Mouse (Mus musculus) kidney, postnatal 0 days (tissue): ENCODE results near the gene Ppp3ca. TPM values are rescaled to one million over a fixed set of nuclear protein-coding genes. Genes with fewer than 3 reads are reported as not detected.

Source experiments
- ATAC-seq: fragments of 200-750 bp; cut with Nextera tagmentation; replicated peaks from 2 replicates; pipeline ENCODE4 v1.8.0; 2017; ENCODE audit warnings: low read depth, moderate number of reproducible peaks, moderate TSS enrichment, moderate library complexity; ENCODE audit not compliant: low FRiP score
- DNase-seq: peaks from one replicate; pipeline ENCODE4 v3.0.0-alpha.2; 2016; ENCODE audit warnings: low spot score
- H3K27ac ChIP-seq: fragments of 300-500 bp; sonication (generic); 2 replicates; pipeline ENCODE4 v1.5.1; 2014; ENCODE audit warnings: mild to moderate bottlenecking
- H3K27me3 ChIP-seq: fragments of 300-500 bp; sonication (generic); 2 replicates; pipeline ENCODE4 v1.6.1; 2014; ENCODE audit warnings: low read length, mixed read lengths; ENCODE audit not compliant: insufficient read depth
- H3K36me3 ChIP-seq: fragments of 300-500 bp; sonication (generic); 2 replicates; pipeline ENCODE4 v1.6.1; 2014; ENCODE audit warnings: low read length, mixed read lengths; ENCODE audit not compliant: insufficient read depth
- H3K4me1 ChIP-seq: fragments of 300-500 bp; sonication (generic); replicated peaks from 2 replicates; pipeline ENCODE4 v1.6.1; 2014; ENCODE audit warnings: antibody characterized with exemption, low read length, mixed read lengths; ENCODE audit not compliant: insufficient read depth
- H3K4me2 ChIP-seq: fragments of 300-500 bp; sonication (generic); 2 replicates; pipeline ENCODE4 v1.6.1; 2014; ENCODE audit warnings: mild to moderate bottlenecking, low read length, moderate library complexity, mixed read lengths
- H3K4me3 ChIP-seq: fragments of 300-500 bp; sonication (generic); replicated peaks from 2 replicates; pipeline ENCODE4 v1.5.1; 2014; ENCODE audit warnings: low read depth, low read length
- H3K9ac ChIP-seq: fragments of 300-500 bp; sonication (generic); 2 replicates; pipeline ENCODE4 v1.6.1; 2014; ENCODE audit warnings: low read depth, low read length
- H3K9me3 ChIP-seq: fragments of 300-500 bp; sonication (generic); replicated peaks from 2 replicates; pipeline ENCODE4 v1.6.1; 2016; ENCODE audit warnings: low read length, inconsistent platforms, mixed read lengths
- CTCF ChIP-seq: IDR thresholded peaks from 2 replicates; pipeline ENCODE4 v1.5.1; 2016; ENCODE audit warnings: antibody characterized with exemption, low read depth, mild to moderate bottlenecking, moderate library complexity
- WGBS: fragments of 180-500 bp; shearing (Covaris S2); extraction: QIAGEN DNeasy Blood & Tissue Kit; methylation state at CpG from one replicate; pipeline ENCODE4 v1.1.7; 2014; 5-methylcytosine and 5-hydroxymethylcytosine counted together
- polyA plus RNA-seq: library from polyadenylated mRNA; unstranded; fragments of >200 nt; fragmentation: Nextera tagmentation; extraction: Ambion mirVana; gene quantifications from 2 replicates; pipeline ENCODE4 v1.2.1, GENCODE M21; 2015

Gene Ppp3ca
- polyA plus RNA-seq, 1 experiment from 2014 or later, result 66.1 TPM

- Histone ChIP-seq H3K36me3 (0 out of 2 replicates have a peak, but pooled peaks cover 4% of the 10 kb centered on the region), H3K4me2 (no peak overlapping the region), H3K9me3 (no peaks in the 10 kb centered on the region), H3K9ac (no peak overlapping the region), H3K4me3 (no peak overlapping the region), H3K4me1 (no peaks in the 10 kb centered on the region), H3K27me3 (no peaks in the 10 kb centered on the region), H3K27ac (no peak overlapping the region)
- no peak for TF ChIP-seq CTCF
- ATAC-seq (no peak), DNase-seq (no peak)
- 62% methylated on average over 4 of the region's 4 CpGs for WGBS
These were observed 226.4 kb downstream of the Ppp3ca start for GRCm38 (mm10) chr3:136896276-136896675.

DNA sequence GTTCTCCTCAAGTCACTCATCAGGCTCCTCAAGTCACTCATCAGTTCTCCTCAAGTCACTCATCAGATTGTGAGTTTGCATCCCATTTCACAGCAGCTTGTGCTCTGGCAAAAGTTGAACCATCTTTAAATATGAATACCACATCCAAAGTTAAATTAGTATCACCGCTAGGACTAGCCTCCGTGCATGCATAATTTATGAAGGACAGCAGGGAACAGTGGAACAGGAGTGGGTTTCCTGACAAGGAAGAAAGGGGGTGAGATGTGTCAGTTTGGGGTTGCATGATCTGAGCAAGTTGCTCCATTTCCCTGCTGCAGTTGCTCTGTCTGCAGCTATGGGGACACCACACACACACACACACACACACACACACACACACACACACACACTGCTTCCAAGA lies 229.8 kb downstream of the Ppp3ca start:
- no peak overlapping the region for H3K4me3 ChIP-seq
- H3K36me3 ChIP-seq, result peaks cover 3% of the 10 kb centered on the region; the same call in 1 of the 2 replicates
- TF ChIP-seq CTCF, result no peak
- 92% methylated on average over 2 of the region's 2 CpGs for WGBS
- DNase-seq, result no peak
- no peaks in the 10 kb centered on the region for H3K4me1 ChIP-seq
- no peak overlapping the region for H3K4me2 ChIP-seq
- H3K27ac ChIP-seq, result no peak overlapping the region
- no peaks in the 10 kb centered on the region for H3K9me3 ChIP-seq
- no peaks in the 10 kb centered on the region for H3K27me3 ChIP-seq
- no peak for ATAC-seq
- H3K9ac ChIP-seq, result no peak overlapping the region

GRCm38 (mm10) chr3:136900986-136901385 lies 231.1 kb downstream of the Ppp3ca start:
- no peaks in the 10 kb centered on the region for H3K4me1 ChIP-seq
- no peak for ATAC-seq
- H3K4me3 ChIP-seq, result no peak overlapping the region
- no peaks in the 10 kb centered on the region for H3K27me3 ChIP-seq
- TF ChIP-seq CTCF, result no peak
- H3K27ac ChIP-seq, result no peak overlapping the region
- H3K9ac ChIP-seq, result no peak overlapping the region
- no peak for DNase-seq
- H3K9me3 ChIP-seq, result no peaks in the 10 kb centered on the region
- WGBS, result 89% methylated on average over 6 of the region's 6 CpGs
- no peak overlapping the region for H3K4me2 ChIP-seq
- peaks cover 3% of the 10 kb centered on the region; the same call in 1 of the 2 replicates for H3K36me3 ChIP-seq

- no peak overlapping the region for H3K9ac ChIP-seq
- no peak for TF ChIP-seq CTCF
- H3K27ac ChIP-seq, result no peak overlapping the region
- peaks cover 3% of the 10 kb centered on the region; the same call in 1 of the 2 replicates for H3K36me3 ChIP-seq
- DNase-seq (no peak), ATAC-seq (no peak)
- 97% methylated on average over 18 of the region's 18 CpGs for WGBS
- no peaks in the 10 kb centered on the region for H3K9me3 ChIP-seq
- H3K27me3 ChIP-seq, result no peaks in the 10 kb centered on the region
- no peaks in the 10 kb centered on the region for H3K4me1 ChIP-seq
- no peak overlapping the region for H3K4me3 ChIP-seq
- H3K4me2 ChIP-seq, result no peak overlapping the region
These were observed 232.9 kb downstream of the Ppp3ca start for GRCm38 (mm10) chr3:136902776-136903175.

DNA sequence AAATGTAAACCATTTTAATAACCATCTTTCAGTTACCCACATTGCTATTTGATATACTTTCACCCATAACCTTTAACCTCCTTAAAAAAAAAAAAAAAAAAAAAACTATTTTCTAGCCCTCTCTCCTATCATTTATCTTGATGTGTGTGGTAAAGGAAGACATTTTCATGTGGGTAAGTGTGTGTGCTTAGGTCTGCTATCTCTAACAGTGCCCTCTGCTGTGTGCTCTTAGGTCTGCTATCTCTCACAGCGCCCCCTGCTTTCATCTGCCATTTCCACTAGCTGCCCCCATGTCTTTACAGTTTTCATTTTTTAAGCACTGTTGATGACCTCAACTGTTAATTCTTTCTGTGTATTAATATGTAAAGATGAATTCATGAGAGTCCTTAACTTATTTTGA lies 235.7 kb downstream of the Ppp3ca start:
- no peak overlapping the region for H3K27ac ChIP-seq
- no peaks in the 10 kb centered on the region for H3K9me3 ChIP-seq
- DNase-seq (peak; percentile 47), ATAC-seq (no peak)
- H3K9ac ChIP-seq, result no peak overlapping the region
- no peak overlapping the region for H3K4me3 ChIP-seq
- peaks cover 3% of the 10 kb centered on the region; the same call in 1 of the 2 replicates for H3K36me3 ChIP-seq
- no peak overlapping the region for H3K4me2 ChIP-seq
- 85% methylated on average over 1 of the region's 1 CpGs for WGBS
- no peaks in the 10 kb centered on the region for H3K27me3 ChIP-seq
- peak; percentile 76 for TF ChIP-seq CTCF
- no peaks in the 10 kb centered on the region for H3K4me1 ChIP-seq

GRCm38 (mm10) chr3:136909534-136909933 lies 239.6 kb downstream of the Ppp3ca start:
- H3K27ac ChIP-seq, result no peak overlapping the region
- no peak for TF ChIP-seq CTCF
- 50% methylated on average over 3 of the region's 3 CpGs for WGBS
- H3K9ac ChIP-seq, result no peak overlapping the region
- DNase-seq (no peak), ATAC-seq (no peak)
- no peaks in the 10 kb centered on the region for H3K36me3 ChIP-seq
- H3K27me3 ChIP-seq, result no peaks in the 10 kb centered on the region
- no peak overlapping the region for H3K4me2 ChIP-seq
- H3K4me3 ChIP-seq, result no peak overlapping the region
- H3K4me1 ChIP-seq, result no peaks in the 10 kb centered on the region
- H3K9me3 ChIP-seq, result no peaks in the 10 kb centered on the region

DNA sequence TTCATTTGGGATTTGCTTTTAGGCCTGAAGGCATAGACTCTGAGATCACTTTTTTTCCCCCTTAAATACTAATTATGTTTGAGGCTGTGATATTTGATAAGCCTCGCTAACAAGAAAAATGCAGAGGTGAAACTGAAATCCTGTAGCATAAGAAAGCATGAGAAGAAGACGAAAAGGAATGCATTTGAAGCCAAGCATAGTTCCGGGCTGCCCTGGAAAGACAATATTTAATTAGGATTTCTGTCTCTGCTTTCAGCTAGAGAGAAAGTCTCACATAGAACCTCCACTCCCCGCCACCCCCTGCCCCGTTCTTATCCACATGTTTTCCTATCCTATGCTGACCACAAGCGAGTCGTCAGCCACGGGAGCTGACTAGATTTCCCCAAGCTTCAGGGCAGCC lies 241.4 kb downstream of the Ppp3ca start:
- no peak overlapping the region for H3K4me3 ChIP-seq
- no peaks in the 10 kb centered on the region for H3K4me1 ChIP-seq
- no peaks in the 10 kb centered on the region for H3K36me3 ChIP-seq
- DNase-seq, result peak; percentile 24
- no peak for TF ChIP-seq CTCF
- no peak overlapping the region for H3K4me2 ChIP-seq
- no peaks in the 10 kb centered on the region for H3K27me3 ChIP-seq
- WGBS, result 59% methylated on average over 8 of the region's 8 CpGs
- H3K27ac ChIP-seq, result no peak overlapping the region
- no peak for ATAC-seq
- H3K9ac ChIP-seq, result no peak overlapping the region
- no peaks in the 10 kb centered on the region for H3K9me3 ChIP-seq
